Mouse (Mus musculus) B cell, adult 2 months (primary cell): ENCODE data around the gene Tspyl3.

Source experiments
- DNase-seq, 2 experiments: peaks; one replicate each; pipeline ENCODE4 v3.0.0; 2022

Tspyl3 gene

DNA sequence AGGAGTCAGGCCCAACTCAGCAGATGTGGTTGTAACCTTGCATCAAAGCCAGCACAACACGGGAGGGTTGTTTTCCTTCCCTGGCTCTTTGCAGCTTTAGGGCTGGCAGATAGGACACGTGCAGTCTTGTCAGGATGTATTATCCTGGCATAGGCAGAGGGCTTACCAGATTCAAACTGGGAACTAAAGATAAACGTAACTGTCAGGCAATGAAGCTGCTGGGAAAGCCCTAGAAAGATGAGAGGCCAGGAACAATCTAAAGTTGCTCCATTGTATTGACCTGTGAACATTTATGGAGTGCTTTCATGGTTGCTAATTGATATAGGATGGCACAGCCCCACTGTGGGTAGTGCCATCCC is 333 bp upstream of the Tspyl3 start:
- DNase-seq, result no peak

DNA sequence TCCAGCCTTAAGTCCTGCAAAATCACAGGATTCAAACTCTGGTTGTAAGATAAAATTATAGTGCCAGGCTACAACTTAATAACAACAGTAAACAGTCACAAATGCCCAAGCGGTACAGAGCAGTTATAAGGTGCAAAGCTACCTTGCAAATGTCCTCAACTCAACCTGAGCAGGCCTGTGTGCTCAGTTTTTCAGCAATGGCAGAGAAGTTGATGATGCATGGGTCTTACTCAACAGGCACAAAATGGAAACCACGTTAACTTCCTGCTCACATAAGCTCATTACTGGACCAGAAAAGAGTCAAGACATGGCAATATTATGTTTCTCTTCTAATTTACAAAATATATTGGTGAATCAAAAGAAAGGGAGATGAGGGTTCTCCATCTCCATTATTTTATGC is 2.7 kb downstream of the Tspyl3 start:
- no peak for DNase-seq

DNA sequence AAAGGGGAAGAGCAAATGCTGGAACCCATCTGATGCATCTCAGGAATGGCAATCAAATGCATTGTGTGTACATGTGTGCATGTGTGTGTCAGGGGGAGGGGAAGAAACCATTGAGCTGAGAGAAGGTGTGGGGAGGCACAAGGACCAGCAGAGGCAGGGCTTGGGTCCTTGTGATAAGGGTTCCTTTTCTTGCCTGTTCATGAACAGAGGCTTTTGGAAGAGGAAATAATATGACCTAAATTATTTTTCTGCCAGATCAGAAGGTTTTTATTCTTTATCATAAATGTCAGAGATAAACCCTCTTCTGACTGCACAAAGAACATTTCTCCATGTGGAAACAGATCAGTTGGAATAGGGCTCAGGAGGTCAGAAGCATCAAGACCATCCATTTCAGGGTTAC is 3.1 kb downstream of the Tspyl3 start:
- no peak for DNase-seq

DNA sequence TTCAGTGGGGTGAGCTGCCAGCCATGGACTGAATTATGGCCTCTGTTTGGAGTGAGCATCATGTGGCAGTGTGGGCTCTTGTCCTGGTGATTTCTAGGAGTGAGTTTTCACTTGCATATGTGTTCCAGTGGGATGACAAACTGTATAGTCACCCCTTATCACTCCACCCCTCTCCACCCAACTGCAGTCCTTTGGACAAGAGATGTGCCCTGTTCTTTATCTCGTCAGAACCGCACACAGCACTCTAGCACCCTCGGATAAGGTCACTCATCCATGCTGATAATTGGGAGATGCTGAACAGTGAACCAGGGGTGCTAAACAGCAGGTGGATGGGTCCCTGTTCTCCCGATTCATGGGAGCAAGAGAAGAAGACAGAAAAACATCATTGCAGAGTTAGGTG is 3.6 kb downstream of the Tspyl3 start:
- DNase-seq, result no peak

DNA sequence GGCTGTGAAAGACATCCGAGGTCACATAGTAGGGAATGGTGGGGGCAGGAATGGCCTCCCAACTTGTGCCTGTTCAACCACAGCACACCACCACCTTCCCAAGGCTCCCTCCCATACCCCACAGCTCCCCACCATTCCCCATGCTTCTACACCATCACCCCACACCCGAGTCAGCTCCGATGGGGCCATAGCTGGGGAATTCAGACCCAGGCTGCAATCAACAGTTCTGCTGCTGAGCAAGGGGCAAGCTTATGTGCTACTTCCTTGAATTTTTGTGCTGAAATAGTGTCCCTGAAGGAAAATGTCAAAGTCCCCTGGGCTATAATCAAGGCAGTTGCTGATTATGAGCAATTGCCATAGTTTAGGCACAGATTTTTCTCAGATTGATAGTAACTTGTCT is 6.7 kb downstream of the Tspyl3 start:
- DNase-seq, result no peak

DNA sequence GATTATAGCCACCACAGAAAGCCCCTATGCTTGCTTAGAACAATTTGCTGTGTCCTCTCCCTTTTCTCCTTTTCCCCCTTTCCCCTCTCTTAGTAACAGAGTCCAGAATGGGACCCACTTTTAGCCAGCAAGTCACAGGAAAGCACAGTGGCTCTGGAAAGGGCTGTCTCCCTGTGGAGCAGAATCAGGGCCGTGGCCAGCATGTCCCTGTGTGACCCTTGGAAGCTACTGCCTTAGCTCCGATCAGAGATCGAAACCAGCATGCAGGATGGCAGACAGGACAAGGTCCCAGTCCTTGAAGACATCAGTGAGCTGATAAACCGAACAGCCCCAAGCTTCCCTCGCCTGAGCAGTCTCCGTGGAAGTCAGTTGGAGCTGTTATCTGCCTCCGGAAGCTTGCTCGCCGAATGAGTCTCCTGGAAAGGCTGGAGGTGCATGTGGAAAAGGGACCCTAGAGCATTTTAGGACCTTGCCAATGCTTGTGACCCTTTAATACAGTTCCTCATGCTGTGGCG is 7.4 kb downstream of the Tspyl3 start:
- no peak for DNase-seq

DNA sequence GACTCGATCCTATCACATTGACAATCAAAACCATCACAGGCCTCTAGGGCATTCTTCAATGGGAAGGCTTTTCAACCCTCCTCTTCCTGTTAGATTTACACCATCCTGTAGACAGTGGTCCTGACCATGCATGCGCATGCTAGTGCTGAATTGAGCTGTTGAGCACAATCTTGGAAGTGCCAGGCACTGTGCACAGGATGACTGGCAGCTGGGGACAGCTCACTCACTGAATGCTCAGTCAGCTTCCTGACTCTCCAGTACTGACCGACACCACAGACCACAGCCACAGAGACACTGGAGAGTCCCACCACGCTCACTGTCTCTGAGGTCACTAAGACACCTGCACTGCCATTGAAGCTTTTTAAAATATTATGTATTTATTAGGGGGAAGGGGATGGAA is 9.8 kb downstream of the Tspyl3 start:
- peak; percentile 13 for DNase-seq

DNA sequence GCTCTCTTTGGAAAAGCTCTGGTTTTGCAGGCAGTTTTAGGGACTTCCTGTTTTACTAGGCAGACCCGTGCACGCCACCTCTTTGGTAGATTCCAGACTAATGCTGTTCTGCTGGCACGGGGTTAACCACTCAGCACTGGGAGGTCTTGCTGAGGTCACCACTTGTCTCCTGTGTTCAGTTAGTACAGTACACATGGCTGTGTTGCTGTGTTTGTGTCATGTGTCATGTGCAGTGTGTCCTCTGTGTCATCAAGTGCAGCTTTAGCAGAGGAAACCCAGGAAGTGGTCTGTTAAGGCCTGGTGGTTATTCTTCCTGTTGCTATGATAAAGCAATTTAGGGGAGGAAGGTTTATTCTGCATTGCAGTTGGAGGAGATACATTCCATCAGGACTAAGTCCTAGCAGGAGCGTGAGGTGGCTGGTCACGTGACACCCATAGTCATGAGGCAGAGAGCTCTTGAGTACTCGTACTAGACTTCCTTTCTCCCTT is 10.4 kb downstream of the Tspyl3 start:
- DNase-seq, result peak; percentile 65 to 71

DNA sequence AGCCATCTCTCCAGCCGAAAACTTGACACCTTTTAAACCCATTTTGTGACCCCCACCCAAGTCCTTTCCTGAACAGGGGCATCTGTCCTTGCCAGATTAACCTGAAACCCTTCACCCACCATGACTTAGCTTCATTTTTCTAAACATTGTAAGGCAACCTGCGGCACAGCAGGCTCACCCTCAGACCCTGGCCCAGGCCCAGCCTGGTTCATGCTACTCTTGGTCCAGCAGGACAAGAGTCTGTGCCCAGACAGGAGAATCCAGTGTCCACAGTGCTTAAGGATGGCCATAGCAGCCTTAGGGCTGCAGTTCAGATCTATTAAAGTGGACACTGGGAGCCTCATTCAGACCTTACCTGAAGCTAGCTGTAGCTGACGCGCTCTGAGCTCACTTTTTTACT is 11.9 kb downstream of the Tspyl3 start:
- DNase-seq, result no peak

DNA sequence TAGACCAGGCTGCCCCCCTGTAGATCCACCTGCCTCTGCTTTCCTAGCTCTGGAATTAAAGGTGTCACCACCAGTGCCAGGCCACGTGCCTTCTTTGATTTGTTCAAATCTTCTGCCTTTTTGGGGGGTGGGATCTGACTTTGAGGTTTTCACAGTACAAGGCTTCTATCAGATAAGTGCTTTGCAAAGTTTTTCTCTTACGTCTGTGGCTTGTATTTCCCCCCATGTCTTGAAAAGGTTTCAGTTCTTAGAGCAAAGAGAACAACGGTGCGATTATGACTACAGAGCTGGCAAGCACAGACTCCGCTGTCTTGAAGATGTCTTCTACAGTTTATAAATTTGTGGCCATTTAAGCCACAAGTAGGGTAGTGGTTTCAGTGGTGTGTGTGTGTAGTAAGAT is 13.8 kb downstream of the Tspyl3 start:
- DNase-seq, result no peak

DNA sequence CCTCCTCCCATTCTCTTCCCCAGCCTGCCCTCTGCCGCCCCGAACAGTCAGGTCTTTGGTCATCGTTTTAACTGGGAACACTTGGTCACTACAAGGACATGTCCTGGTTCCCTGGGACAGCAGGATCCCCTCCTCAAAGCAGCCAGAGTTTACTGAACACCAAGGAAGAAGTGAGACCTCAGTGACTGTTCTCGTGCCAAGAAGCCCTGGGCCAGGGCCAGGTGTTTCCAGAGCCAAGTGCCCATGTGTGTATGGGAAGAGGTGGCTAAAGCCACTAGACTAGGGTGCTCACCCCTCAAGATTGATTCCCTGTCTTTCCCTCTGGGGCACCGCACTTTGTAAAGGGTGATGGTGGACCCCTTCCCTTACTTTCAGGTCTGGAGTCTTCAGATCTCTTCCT is 16.0 kb downstream of the Tspyl3 start:
- DNase-seq, result no peak

DNA sequence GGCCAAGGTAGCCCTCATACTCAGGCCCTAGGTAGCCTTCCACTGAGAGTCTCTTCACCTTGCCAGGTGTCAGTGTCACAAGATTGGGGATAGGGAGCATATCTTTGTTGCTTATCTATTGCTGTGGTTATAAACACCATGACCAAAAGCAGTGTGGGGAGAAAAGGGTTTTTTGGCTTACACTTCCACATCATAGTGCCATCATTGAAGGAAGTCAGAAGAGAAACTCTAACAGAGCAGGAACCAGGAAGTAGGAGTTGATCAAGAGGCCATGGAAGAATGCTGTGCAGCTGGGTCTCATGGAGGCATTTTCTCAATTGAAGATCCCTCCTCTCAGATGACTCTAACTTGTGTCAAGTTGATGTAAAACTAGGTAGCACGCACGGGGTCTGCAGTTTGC is 17.1 kb downstream of the Tspyl3 start:
- no peak for DNase-seq

DNA sequence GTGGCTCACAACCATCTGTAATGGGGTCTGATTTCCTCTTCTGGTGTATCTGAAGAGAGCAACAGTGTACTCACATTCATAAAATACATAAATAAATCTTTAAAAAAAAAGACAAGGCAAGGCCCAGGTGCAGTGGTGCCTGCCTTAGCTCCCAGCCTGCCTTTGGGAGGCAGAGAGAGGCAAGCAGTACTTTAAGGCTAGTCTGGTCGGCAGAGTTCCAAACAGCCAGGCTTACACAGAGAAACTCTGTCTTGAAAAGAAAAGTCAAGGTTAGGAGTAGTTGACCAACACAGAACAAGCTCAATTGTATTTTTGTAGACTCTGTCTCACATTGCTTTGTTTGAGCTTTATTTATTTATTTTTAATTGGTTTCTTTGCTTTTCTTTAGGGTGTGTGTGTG is 22.5 kb downstream of the Tspyl3 start:
- no peak for DNase-seq

DNA sequence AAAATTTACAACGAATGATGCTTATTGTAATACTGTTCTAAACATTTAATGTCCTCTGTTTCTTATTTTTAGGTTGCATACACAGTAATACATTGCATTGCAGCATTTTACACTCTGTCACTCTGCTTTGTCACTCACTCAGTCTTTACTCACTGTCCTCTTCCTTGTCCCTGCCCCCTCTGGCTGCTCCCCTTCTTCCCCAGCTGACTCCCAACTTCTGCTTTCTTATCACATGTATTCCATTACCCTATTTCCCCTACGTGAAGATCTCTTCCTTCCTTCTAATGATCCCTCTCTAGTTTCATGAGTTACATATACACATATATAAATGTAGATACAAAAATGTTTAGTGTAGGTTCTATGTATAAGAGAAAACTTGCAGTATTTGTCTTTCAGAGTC is 26.1 kb downstream of the Tspyl3 start:
- DNase-seq, result no peak

DNA sequence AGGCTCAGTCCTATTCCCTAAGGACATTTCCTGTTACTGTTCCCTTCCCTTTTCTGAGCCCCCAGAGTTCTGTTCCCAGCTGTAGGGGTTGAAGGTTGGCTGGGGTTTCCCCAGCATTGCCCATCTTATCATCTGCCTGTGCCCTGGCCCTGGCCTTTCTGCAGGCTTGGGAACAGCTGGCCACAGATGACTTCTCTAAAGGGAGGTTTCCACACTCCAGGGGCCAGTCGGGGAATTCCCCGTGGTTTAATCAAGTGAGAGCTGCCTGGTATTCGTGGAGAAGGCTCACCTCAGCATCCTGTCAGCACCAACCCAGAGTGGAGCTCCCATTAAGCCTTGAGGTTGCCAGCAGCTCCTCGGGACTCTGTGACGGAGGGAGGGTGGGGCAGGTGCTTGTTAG is 26.8 kb downstream of the Tspyl3 start:
- DNase-seq, result no peak

DNA sequence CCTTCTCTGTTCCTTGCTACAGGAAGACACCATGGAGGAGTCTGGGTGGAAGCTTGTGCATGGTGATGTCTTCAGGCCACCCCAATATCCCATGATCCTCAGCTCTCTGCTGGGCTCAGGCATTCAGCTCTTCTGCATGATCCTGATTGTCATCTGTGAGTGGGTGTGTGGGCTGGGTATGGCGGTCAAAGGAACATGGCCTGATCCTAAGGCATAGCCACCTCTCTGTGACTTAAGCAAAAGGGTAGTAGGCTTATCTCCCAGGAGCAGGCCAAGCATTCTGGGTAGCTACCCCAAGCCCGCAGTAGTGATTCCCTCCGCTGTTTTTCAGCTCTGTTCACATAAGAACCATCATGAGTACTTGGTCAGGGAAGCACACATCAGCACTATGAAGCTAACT is 31.0 kb downstream of the Tspyl3 start:
- DNase-seq, result no peak

DNA sequence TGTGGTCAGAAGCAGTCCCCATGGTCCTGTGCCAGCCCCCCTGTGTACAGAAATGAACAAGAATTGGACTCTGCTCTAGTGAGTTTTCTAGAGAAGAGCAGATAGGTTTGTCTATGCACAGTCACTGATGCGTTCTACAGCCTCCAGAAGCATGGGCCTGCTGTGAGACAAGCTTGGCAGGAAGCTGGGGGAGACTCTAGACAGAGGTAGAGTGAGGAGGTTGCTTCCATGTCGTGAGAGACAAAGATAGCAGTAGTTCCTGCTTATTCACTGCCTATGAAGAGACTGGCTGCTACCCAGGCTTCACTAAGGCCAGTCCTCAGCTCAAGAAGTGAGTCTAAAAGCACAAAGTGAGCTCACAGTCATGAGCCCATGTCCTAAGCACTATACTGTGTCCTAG is 34.0 kb downstream of the Tspyl3 start:
- DNase-seq, result no peak

DNA sequence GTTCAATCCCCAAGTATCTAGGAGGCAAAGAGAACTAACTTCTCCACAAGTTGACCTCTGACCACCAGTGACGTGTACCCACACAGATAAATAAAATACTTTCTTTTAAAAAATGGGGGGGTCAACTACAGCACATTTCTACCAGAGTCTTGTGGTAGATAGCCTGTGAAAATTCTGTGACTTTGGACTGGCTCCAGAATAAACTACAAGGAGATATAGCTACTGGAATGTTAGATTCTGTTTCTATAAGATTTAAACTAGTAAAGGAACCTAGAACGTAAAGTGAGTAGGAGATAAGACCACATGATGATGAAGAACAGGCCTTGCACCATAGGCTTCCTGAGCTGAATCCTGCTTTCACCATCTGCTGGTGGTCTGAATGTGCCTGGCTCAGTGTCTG is 37.4 kb downstream of the Tspyl3 start:
- no peak for DNase-seq

DNA sequence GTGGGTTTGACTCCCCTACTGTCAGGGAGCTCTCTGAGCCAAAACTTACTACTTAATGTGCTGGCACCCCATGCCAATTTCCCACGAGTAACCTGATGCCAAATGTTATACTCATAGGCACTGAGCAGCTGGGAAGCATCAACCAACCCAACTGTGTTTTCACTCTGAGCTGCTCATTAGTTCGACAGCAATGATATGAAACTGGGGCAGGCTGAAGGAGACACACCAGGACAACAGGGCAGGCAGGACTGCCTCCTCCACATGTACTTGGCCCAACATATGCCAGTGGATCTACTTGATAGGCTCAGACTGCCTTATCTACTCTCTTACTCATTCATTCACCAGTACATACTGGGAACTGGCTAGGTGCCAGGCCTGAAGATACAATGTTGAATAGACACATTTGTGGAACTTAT is 39.1 kb downstream of the Tspyl3 start:
- DNase-seq, result no peak

DNA sequence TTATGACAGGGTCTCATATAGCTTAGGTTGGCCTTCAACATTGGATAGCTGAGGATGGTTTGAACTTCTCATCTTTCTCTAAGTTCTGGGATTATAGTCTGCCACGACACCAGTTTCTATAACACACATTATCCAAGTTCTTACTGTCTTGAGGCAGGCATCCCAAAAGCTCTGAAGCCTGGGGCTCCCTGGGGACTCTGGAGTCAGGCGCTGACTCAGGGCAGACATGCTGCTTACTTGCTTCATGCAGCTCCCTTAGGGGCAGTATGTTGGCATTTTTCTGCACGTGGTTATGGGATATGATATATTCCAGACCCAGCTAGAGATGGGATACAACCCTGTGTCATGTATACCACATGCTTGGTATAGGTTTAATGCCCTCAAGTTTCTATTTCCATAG is 45.3 kb downstream of the Tspyl3 start:
- no peak for DNase-seq

DNA sequence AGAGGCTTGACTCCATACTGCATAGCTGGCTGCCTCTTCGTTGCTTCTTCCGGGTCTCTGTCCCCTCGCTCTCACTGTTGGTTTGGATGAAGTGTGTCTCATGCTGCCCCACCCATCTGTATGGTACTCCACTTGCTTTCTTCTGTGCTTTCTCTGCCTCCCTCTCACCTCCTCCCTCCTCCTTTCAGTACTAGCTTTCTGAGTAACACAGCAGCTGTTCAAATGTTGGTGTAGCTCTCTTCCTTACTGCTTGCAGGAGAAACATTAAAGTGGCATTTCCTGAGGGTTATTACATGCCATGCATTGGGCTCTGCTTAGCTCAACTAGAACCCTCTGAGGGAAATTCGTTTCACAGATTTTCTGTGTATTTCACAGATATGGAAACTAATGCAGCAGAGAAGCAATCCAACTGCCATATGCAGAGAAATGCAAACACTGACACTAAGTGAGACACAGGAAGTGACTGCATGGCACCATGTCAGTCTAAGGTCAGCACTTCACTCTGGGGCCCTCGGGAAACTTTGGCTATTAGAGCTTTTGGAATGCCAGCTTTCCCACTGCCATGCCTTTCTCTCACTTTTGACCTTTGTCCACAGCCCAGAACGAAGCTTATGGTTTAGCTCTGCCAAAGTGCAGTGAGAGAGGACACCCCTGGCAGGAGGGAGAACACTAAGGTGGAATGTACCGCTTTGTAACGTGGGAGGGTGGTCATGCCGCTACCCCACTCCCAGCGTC is 45.9 kb downstream of the Tspyl3 start:
- no peak for DNase-seq

DNA sequence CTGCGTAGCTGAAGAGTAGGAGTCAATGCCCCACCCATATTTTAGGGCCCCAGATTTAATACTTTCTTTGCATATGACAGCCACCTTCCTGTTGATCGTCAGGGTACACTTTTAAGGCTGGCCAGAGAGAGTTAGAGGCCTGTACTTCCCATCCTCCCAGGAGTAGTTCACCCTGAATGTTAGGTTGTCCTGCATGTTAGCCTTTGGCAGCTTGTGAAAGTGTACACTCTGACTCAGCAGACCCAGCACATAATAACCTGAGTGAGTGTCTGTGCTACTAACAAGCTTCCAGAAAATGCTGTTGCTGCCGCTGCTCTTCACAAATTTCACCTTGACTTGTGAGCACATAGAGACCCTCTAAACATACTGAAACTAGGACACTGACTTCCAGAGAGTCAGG is 48.1 kb downstream of the Tspyl3 start:
- DNase-seq, result no peak

DNA sequence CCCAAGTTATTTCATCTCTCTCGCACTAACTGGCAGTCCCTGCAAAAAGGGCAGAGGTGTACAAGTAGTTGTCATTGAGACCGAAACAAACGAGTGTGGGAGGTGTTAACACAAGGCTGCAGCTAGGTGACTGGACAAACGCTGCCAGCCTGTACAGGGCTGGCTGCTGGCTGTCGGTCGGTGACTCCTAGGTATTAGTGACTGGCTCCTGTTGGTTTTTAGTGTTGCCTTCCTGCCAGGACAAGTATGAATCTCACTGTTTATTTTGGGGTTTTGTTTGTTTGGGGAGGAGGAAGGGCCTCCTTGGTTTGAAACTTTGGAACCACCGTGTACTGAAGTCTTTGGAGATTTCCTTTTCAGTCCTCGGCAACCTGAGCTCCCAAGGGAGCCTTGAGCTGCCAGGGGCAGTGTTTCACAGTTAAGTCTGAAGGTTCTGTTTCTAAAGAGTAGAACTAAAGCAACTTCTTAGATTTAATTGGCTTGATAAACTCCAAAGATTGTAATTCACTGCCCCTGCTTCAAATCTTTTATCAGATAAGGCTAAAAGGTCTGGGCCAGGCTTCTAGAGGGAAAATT is 49.2 kb downstream of the Tspyl3 start:
- DNase-seq, result no peak
